Mouse (Mus musculus) embryonic stem cell, embryonic (primary cell): Measurements from ENCODE around the gene Lhpp.

Experiments used
- CTCF ChIA-PET, 4 experiments: fragments of 300-600 bp in 2 of 4; fragments of 350-600 bp in 2 of 4; sonication (Branson Sonifier 250); formaldehyde crosslinking; loops; one replicate each; lab custom pipeline; 2022; ENCODE audit warnings: inconsistent platforms in 2 of 4; lab: Charles Lee
- POLR2A ChIA-PET, 4 experiments: fragments of 300-600 bp in 2 of 4; fragments of 350-600 bp in 2 of 4; sonication (Branson Sonifier 250); formaldehyde crosslinking; loops; one replicate each; lab custom pipeline; 2022; ENCODE audit warnings: antibody characterized with exemption in 4 of 4, inconsistent platforms in 1 of 4; lab: Charles Lee

The Lhpp gene

GRCm38 (mm10) chr7:132589610-132590009, 20.8 kb upstream of the Lhpp start:
- POLR2A ChIA-PET = interaction anchor here in 2 of 4 experiments (0.7 to 3.0 kb wide), 5 partner anchors 10 to 49 kb away, joined by 4 to 9 read pairs (median 4); partner anchors contain the start of genes Oat (in 2 of the 2) and Nkx1-2 (in 1 of the 2)
- CTCF ChIA-PET = interaction anchor here in 1 of 4 experiments (0.8 kb wide), 1 partner anchor 49 kb away, joined by 3 read pairs; no protein-coding TSS in a partner anchor

GRCm38 (mm10) chr7:132593762-132594161, 16.7 kb upstream of the Lhpp start:
- CTCF ChIA-PET = no interaction called here
- POLR2A ChIA-PET = interaction anchor here in 1 of 4 experiments (1.1 kb wide), 1 partner anchor 19 kb away, joined by 3 read pairs; no protein-coding TSS in a partner anchor

DNA sequence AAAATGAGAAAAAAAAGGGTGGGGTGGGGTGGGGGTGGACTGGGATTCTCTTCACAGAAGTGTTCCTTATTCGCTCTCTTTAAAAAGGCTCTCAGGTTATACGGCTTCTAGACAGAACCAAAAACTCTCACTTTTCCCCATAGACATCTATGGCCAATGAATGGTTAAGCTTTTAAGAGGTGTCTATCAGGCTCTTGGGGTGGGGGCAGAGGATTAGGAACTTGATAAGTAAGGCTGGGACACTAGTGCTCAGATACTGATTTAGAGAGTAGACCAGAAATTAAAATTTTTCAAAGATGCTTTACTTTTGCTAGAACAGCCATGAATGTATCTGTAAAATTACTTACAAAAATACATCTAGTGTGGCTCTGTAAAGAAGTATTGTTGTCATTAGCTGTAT, 16.1 kb upstream of the Lhpp start:
- ChIA-PET POLR2A (interaction anchor here in 1 of 4 experiments (1.1 to 1.3 kb wide), 2 partner anchors 18 to 20 kb away, joined by 3 read pairs; partner anchors contain the start of gene Oat), CTCF (no interaction called here)

DNA sequence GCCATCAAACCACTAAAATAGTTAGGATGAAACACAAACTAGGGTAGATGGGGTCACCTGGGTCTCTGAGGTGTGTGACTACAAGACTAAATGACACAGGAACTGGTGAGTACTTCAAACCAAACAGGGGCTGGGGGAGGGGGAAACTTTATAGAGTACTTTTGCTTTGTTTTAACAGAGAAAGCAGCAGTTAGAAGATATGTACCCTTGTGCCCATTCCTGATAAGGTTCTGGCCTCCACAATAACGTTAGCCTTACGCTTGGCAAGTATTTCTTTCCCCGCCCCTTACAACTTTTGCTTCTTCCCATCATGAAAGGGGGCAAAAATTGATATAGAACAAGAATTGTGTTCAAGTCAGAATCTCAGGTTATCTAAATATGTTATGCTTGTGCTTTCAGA, 14.7 kb upstream of the Lhpp start:
- POLR2A ChIA-PET = interaction anchor here in 1 of 4 experiments (2.3 kb wide), 1 partner anchor 20 kb away, joined by 9 read pairs; the partner anchor contains the start of gene Oat

GRCm38 (mm10) chr7:132596557-132597250, 13.7 kb upstream of the Lhpp start:
- POLR2A ChIA-PET = interaction anchor here in 2 of 4 experiments (0.6 to 2.3 kb wide), 4 partner anchors 14 to 24 kb away, joined by 3 to 9 read pairs (median 6); partner anchors contain the start of genes Lhpp (in 1 of the 2) and Oat (in 1 of the 2)

More for the DNA sequence above, 14.7 kb upstream of the Lhpp start:
- CTCF ChIA-PET = interaction anchor here in 1 of 4 experiments (0.7 kb wide), 1 partner anchor 74 kb away, joined by 5 read pairs; no protein-coding TSS in a partner anchor

GRCm38 (mm10) chr7:132597251-132598041, 13.0 kb upstream of the Lhpp start:
- ChIA-PET POLR2A (interaction anchor here in 2 of 4 experiments (0.6 to 2.3 kb wide), 4 partner anchors 14 to 25 kb away, joined by 3 to 9 read pairs (median 6); partner anchors contain the start of genes Lhpp (in 1 of the 2) and Oat (in 1 of the 2)), CTCF (interaction anchor here in 1 of 4 experiments (0.6 to 0.9 kb wide), 2 partner anchors 13 to 41 kb away, joined by 3 read pairs; partner anchors contain the start of gene Lhpp)

More at GRCm38 (mm10) chr7:132596557-132597250, 13.7 kb upstream of the Lhpp start:
- CTCF ChIA-PET = interaction anchor here in 2 of 4 experiments (0.7 to 0.9 kb wide), 2 partner anchors 42 to 75 kb away, joined by 3 to 5 read pairs; no protein-coding TSS in a partner anchor

DNA sequence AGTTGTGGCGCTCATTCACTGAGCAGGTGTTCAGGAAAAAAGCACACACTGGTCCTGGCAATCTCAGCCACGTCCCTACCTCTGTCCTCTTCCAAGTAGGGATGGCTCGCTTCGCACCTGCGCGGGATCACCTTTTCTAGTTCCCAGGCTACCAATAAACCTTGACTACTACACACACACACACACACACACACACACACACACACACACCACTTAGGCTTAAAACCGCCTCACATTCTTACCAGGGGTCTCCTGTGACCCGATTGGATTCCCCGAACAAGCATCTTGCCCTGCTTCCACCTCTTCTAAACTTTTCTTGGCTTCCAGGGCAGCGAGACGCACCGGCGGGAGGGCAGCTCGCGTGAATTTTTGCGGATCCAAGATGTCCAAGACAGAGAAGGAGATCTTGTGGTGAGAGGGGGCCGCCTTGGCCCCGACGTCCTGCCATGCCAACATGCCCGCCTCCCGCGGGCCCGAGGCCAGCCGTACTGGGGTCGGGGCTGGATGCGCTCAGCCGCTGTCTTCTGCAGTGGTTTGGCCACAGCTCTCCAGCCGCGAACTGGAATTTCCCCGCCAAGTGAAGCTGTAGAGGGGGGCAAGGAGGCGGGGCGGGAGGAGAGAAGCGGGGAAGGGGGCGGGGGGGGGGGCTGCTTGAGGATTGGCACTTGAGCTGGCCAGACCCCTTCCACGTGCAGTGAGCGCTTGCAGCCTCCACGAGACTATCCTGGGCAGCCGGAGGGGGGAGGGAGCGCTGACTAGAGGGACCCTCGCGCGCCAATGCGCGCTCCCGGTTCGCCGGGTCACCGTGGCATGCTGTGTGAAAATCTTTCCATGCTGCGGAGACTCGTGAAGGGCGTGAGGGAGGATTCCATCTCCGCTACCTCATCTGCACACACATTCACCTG, 11.1 kb upstream of the Lhpp start, which contains the start of gene Nkx1-2:
Nkx1-2 (minus strand) TSS at position 567 of the 905 bp plus-strand sequence.
- ChIA-PET CTCF (interaction anchor here in 2 of 4 experiments (0.6 to 1.0 kb wide), 4 partner anchors 23 to 942 kb away, joined by 3 to 11 read pairs (median 6); partner anchors contain the start of gene Oat (in 1 of the 2)), POLR2A (interaction anchor here in 3 of 4 experiments (0.6 to 3.2 kb wide), 8 partner anchors 10 to 27 kb away, joined by 3 to 17 read pairs (median 6); partner anchors contain the start of genes Lhpp (in 2 of the 3) and Oat (in 2 of the 3))

- ChIA-PET POLR2A (interaction anchor here in 3 of 4 experiments (0.6 to 3.2 kb wide), 6 partner anchors 10 to 28 kb away, joined by 3 to 17 read pairs (median 8); partner anchors contain the start of genes Oat (in 2 of the 3) and Lhpp (in 1 of the 3)), CTCF (interaction anchor here in 2 of 4 experiments (0.6 to 1.2 kb wide), 2 partner anchors 39 to 83 kb away, joined by 7 read pairs; no protein-coding TSS in a partner anchor)
These were observed 10.4 kb upstream of the Lhpp start for GRCm38 (mm10) chr7:132600026-132600425.

DNA sequence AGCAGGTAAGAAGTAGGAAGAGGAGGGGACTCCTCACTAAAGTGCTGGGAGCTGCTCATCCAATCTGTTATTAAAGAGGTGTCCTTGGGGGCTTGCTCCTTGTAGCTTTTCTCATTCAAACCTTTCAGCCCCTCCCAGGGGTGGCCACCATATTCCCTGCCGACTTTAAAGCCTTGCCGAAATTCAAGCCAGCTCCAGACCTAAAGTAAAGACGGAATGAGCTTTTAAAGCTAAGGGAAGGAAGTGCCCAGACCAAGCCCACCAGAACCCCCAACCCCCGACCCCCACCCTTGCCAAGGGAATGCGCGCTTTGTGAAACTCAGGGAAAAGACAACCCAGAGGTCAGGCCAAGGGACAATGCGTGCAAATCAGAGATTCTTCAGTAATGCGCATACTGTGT, 9.5 kb upstream of the Lhpp start:
- ChIA-PET CTCF (interaction anchor here in 3 of 4 experiments (0.6 to 1.2 kb wide), 7 partner anchors 25 to 297 kb away, joined by 3 to 14 read pairs (median 5); partner anchors contain the start of gene Oat (in 1 of the 3)), POLR2A (interaction anchor here in 3 of 4 experiments (0.6 to 3.2 kb wide), 10 partner anchors 9 to 1841 kb away, joined by 3 to 17 read pairs (median 10); partner anchors contain the start of genes Oat (in 3 of the 3) and Lhpp (in 2 of the 3))

DNA sequence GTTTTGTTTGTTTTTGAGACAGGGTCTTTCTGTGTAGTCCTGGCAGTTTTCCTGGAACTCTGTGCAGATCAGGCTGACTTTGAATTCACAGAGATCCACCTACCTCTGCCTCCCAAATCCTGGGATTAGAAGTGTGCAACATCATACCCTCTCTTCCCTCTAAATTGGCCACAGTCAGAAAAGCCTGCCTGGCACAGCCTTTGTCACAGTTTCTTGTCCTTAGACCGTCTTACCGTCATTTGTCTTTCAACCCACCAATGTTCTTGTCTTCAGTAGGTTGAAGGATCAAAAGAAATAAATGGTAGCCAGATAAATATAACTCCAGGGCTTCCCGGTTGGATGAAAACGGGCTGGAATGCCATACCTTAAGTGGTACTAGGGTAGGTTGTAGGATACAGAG, 5.7 kb upstream of the Lhpp start:
- POLR2A ChIA-PET = interaction anchor here in 3 of 4 experiments (0.7 to 2.1 kb wide), 3 partner anchors 29 to 1257 kb away, joined by 3 to 5 read pairs (median 3); partner anchors contain the start of gene Oat (in 1 of the 3)

DNA sequence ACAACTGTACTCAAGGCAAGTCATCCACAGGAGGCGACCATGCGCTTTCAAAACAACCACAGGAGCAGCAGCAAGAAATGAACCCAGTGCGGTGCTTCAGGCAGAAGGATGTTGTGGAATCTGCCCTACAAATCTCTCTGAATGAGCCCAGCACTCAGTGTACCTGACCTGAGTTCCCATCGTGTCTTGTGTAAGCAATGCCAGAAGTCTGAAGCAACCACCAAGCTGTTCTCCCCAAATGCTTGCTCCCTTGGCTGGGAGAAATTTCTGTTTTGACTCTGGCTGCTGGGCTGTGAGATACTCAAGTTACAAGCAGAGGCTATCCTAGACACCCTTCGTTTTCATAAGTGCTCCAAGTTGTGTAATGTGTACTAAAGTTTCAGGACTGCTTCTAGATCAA, 4.7 kb upstream of the Lhpp start:
- POLR2A ChIA-PET = no interaction called here
- CTCF ChIA-PET = no interaction called here

More for the DNA sequence above, 5.7 kb upstream of the Lhpp start:
- CTCF ChIA-PET = no interaction called here

GRCm38 (mm10) chr7:132608316-132609020, 2.0 kb upstream of the Lhpp start:
- ChIA-PET POLR2A (no interaction called here), CTCF (no interaction called here)

- POLR2A ChIA-PET = interaction anchor here in 2 of 4 experiments (1.1 to 2.1 kb wide), 3 partner anchors 8 to 329 kb away, joined by 3 to 6 read pairs (median 4); no protein-coding TSS in a partner anchor
These were observed 1.1 kb downstream of the Lhpp start for GRCm38 (mm10) chr7:132611530-132611929.

GRCm38 (mm10) chr7:132615346-132615745, 4.9 kb downstream of the Lhpp start:
- CTCF ChIA-PET = no interaction called here

More at GRCm38 (mm10) chr7:132611530-132611929, 1.1 kb downstream of the Lhpp start:
- CTCF ChIA-PET = no interaction called here

DNA sequence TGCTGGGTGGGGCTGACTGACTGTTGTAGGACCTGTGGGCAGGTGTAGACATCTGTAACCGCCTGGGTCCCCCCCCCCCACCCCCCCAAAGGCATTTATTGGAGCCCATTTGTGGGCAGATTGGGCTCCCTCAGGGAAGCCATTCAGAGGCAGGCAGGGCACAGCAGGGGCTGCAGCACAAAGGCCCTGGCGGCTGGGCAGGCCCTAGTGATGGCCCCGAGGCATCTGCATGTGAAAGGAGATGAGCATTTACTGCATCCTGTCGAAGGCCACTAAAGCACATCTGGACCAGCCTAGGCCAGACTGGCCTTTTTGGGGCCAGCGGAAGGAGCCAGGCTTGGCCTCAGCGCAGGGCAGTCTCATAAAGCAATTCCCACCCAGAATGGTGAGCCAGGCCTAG, 6.0 kb downstream of the Lhpp start:
- ChIA-PET POLR2A (interaction anchor here in 2 of 4 experiments (1.1 to 1.6 kb wide), 2 partner anchors 22 to 40 kb away, joined by 4 read pairs; partner anchors contain the start of gene Oat (in 1 of the 2)), CTCF (no interaction called here)

More at GRCm38 (mm10) chr7:132615346-132615745, 4.9 kb downstream of the Lhpp start:
- POLR2A ChIA-PET = no interaction called here
